Mouse (Mus musculus) B cell, adult 2 months (primary cell): ENCODE data around the gene Ifih1.

ENCODE experiments used
- DNase-seq, 2 experiments: peaks; one replicate each; pipeline ENCODE4 v3.0.0; 2022

Gene Ifih1

GRCm38 (mm10) chr2:62646014-62646645 lies at the start of gene Ifih1:
Ifih1 (minus strand) TSS chr2:62646255.
- peak; percentile 83 to 84 for DNase-seq

GRCm38 (mm10) chr2:62685934-62686333 lies 39.9 kb upstream of the Ifih1 start:
- DNase-seq = no peak

- DNase-seq = no peak
These were observed 39.0 kb upstream of the Ifih1 start for GRCm38 (mm10) chr2:62684989-62685595.

- DNase-seq = no peak
These were observed 35.6 kb upstream of the Ifih1 start for GRCm38 (mm10) chr2:62681667-62682066.

GRCm38 (mm10) chr2:62672788-62673187 lies 26.7 kb upstream of the Ifih1 start:
- DNase-seq = no peak

GRCm38 (mm10) chr2:62670767-62671166 lies 24.7 kb upstream of the Ifih1 start:
- DNase-seq = no peak

GRCm38 (mm10) chr2:62670301-62670700 lies 24.2 kb upstream of the Ifih1 start:
- DNase-seq = no peak

GRCm38 (mm10) chr2:62669848-62670247 lies 23.8 kb upstream of the Ifih1 start:
- no peak for DNase-seq

- no peak for DNase-seq
These were observed 19.5 kb upstream of the Ifih1 start for GRCm38 (mm10) chr2:62665536-62665935.

- DNase-seq = no peak
These were observed 18.8 kb upstream of the Ifih1 start for GRCm38 (mm10) chr2:62664839-62665238.

GRCm38 (mm10) chr2:62664135-62664670 lies 18.1 kb upstream of the Ifih1 start, which contains the start of gene Gca:
Gca (plus strand) TSS chr2:62664285.
- DNase-seq = peak; percentile 75 to 78

GRCm38 (mm10) chr2:62662560-62662959 lies 16.5 kb upstream of the Ifih1 start:
- no peak for DNase-seq

GRCm38 (mm10) chr2:62660565-62660964 lies 14.5 kb upstream of the Ifih1 start:
- DNase-seq = no peak

- no peak for DNase-seq
These were observed 10.0 kb upstream of the Ifih1 start for GRCm38 (mm10) chr2:62656072-62656471.

- DNase-seq = peak; percentile 57 to 65
These were observed 8.7 kb upstream of the Ifih1 start for GRCm38 (mm10) chr2:62654519-62655338.

- no peak for DNase-seq
These were observed 6.4 kb upstream of the Ifih1 start for GRCm38 (mm10) chr2:62652466-62652865.

- no peak for DNase-seq
These were observed 5.8 kb upstream of the Ifih1 start for GRCm38 (mm10) chr2:62651890-62652289.

- no peak for DNase-seq
These were observed 725 bp upstream of the Ifih1 start for GRCm38 (mm10) chr2:62646671-62647289.

GRCm38 (mm10) chr2:62645475-62645874 lies 580 bp downstream of the Ifih1 start:
- DNase-seq = peak; percentile 16 to 34

- no peak for DNase-seq
These were observed 1.2 kb downstream of the Ifih1 start for GRCm38 (mm10) chr2:62644891-62645290.

- peak; percentile 68 to 69 for DNase-seq
These were observed 2.4 kb downstream of the Ifih1 start for GRCm38 (mm10) chr2:62643405-62644305.

- DNase-seq = no peak
These were observed 6.2 kb downstream of the Ifih1 start for GRCm38 (mm10) chr2:62639869-62640268.
